Mouse (Mus musculus) B cell, adult 67 days (primary cell): ENCODE results near the gene Mapkapk3. TPM values are rescaled to one million over a fixed set of nuclear protein-coding genes. Genes with fewer than 3 reads are reported as not detected.

Source experiments
- total RNA-seq, 2 experiments: library from RNA; stranded (reverse); gene quantifications; 4 replicates each; pipeline ENCODE4 v1.2.4; 2023

Gene Mapkapk3
- 10 to 100 TPM; 28.7 to 33.4 TPM for total RNA-seq

GRCm38 (mm10) chr9:107289211-107290076, at the start of gene Mapkapk3:
Mapkapk3 (minus strand) TSS chr9:107289877.

GRCm38 (mm10) chr9:107338172-107338883, 48.7 kb upstream of the Mapkapk3 start, which contains the start of gene Hemk1:
Hemk1 (minus strand) TSS chr9:107338350.

GRCm38 (mm10) chr9:107296016-107296040, 6.2 kb upstream of the Mapkapk3 start, which contains the start of gene Cish:
Cish (plus strand) TSS chr9:107296026.

DNA sequence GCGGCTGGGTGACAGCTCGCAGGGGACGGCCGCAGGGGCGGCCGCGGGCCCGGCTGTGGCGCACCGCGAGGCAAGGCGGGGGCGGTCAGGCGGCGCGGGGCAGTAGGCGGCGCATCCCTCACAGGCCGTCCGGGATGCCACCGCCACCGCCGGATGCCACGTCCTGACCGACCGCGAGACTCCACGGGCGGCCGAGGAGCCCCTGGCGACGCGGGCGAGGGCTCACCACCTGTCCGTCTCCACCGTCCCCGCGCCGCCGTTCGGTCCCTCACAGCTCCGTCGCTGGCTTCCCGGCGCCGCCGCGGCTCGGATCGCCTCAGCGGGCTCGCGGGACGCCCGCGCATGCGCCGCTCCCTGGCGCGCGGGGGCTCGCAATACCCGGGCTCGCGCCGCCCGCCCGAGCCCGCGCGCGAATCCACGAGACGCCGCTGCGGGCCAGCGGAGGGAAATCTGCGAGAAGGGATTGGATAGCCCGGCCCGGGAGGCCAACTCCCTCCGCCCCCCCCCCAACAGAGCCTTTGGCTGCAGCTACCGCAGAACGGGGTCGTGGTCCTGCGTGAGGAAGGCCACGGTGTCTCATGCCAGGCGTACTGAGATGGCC, 58.0 kb downstream of the Mapkapk3 start, which contains the start of gene Dock3:
Gene Dock3 (minus strand): TSS at position 371 of the 601 bp plus-strand sequence.

Other genes starting within 250 kb of the Mapkapk3 start
- gene Dock3, start 58.0 kb downstream of the Mapkapk3 start, total RNA-seq = not detected
- under 1 TPM; 0.62 to 0.81 TPM for gene Cish, start 6.1 kb upstream of the Mapkapk3 start, total RNA-seq
- gene Hemk1, start 48.5 kb upstream of the Mapkapk3 start, total RNA-seq = 10 to 100 TPM; 16.3 to 17.7 TPM
- 1 to 10 TPM in 1 of 2 experiments, under 1 TPM in 1; 0.42 to 1.3 TPM for gene 6430571L13Rik, start 50.7 kb upstream of the Mapkapk3 start, total RNA-seq
- gene Cacna2d2, start 109.7 kb upstream of the Mapkapk3 start, total RNA-seq = 1 to 10 TPM in 1 of 2 experiments, under 1 TPM in 1; 0.74 to 1.8 TPM
- gene Tmem115, start 244.1 kb upstream of the Mapkapk3 start, total RNA-seq = 10 to 100 TPM; 28.2 to 28.8 TPM